Mouse (Mus musculus): Measurements from ENCODE around the gene Phf11c. TPM values are rescaled to one million over a fixed set of nuclear protein-coding genes. Genes with fewer than 3 reads are reported as not detected.

Gene Phf11c
- polyA plus RNA-seq, 2 experiments, result 0.51 to 0.78 TPM

Other genes with a start within 250 kb of the Phf11c start
- not detected in 2 replicates for gene Gm5142, start 216.6 kb downstream of the Phf11c start, polyA plus RNA-seq (2012; rRNA removed)
- not detected in 2 replicates for gene Gm5142, start 216.6 kb downstream of the Phf11c start, polyA plus RNA-seq (2014; fragmentation: Nextera tagmentation; extraction: Ambion mirVana)
- 8.4 and 11.2 TPM in 2 replicates for gene Rcbtb1, start 194.2 kb downstream of the Phf11c start, polyA plus RNA-seq (2012; rRNA removed)
- 13.5 and 14.3 TPM in 2 replicates for gene Rcbtb1, start 194.2 kb downstream of the Phf11c start, polyA plus RNA-seq (2014; fragmentation: Nextera tagmentation; extraction: Ambion mirVana)
- not detected in 2 replicates for gene Gm6904, start 135.2 kb downstream of the Phf11c start, polyA plus RNA-seq (2012; rRNA removed)
- not detected in 2 replicates for gene Gm6904, start 135.2 kb downstream of the Phf11c start, polyA plus RNA-seq (2014; fragmentation: Nextera tagmentation; extraction: Ambion mirVana)
- 0.12 TPM in 1 of 2 replicates, not detected in the other for gene Phf11a, start 97.9 kb downstream of the Phf11c start, polyA plus RNA-seq (2012; rRNA removed)
- 0.34 TPM in 1 of 2 replicates, not detected in the other for gene Phf11a, start 97.9 kb downstream of the Phf11c start, polyA plus RNA-seq (2014; fragmentation: Nextera tagmentation; extraction: Ambion mirVana)
- gene Phf11b, start 54.0 kb downstream of the Phf11c start, polyA plus RNA-seq (2012; rRNA removed), result 0.18 and 0.45 TPM in 2 replicates
- 1.0 and 1.1 TPM in 2 replicates for gene Phf11b, start 54.0 kb downstream of the Phf11c start, polyA plus RNA-seq (2014; fragmentation: Nextera tagmentation; extraction: Ambion mirVana)
- 0.51 and 0.64 TPM in 2 replicates for gene Phf11d, start 29.9 kb downstream of the Phf11c start, polyA plus RNA-seq (2012; rRNA removed)
- 1.3 and 1.5 TPM in 2 replicates for gene Phf11d, start 29.9 kb downstream of the Phf11c start, polyA plus RNA-seq (2014; fragmentation: Nextera tagmentation; extraction: Ambion mirVana)
- gene Setdb2, start 45.5 kb upstream of the Phf11c start, polyA plus RNA-seq (2012; rRNA removed), result 4.0 and 5.2 TPM in 2 replicates
- gene Setdb2, start 45.5 kb upstream of the Phf11c start, polyA plus RNA-seq (2014; fragmentation: Nextera tagmentation; extraction: Ambion mirVana), result 6.9 and 8.4 TPM in 2 replicates
- gene Cab39l, start 45.6 kb upstream of the Phf11c start, polyA plus RNA-seq (2012; rRNA removed), result 4.9 and 8.4 TPM in 2 replicates
- 29.8 and 30.0 TPM in 2 replicates for gene Cab39l, start 45.6 kb upstream of the Phf11c start, polyA plus RNA-seq (2014; fragmentation: Nextera tagmentation; extraction: Ambion mirVana)
- 3.6 and 5.9 TPM in 2 replicates for gene Cdadc1, start 202.6 kb upstream of the Phf11c start, polyA plus RNA-seq (2012; rRNA removed)
- gene Cdadc1, start 202.6 kb upstream of the Phf11c start, polyA plus RNA-seq (2014; fragmentation: Nextera tagmentation; extraction: Ambion mirVana), result 15.7 and 18.4 TPM in 2 replicates
- gene Shisa2, start 229.9 kb upstream of the Phf11c start, polyA plus RNA-seq (2012; rRNA removed), result 0.17 and 0.35 TPM in 2 replicates
- 0.23 and 0.36 TPM in 2 replicates for gene Shisa2, start 229.9 kb upstream of the Phf11c start, polyA plus RNA-seq (2014; fragmentation: Nextera tagmentation; extraction: Ambion mirVana)